Mouse (Mus musculus) megakaryocyte, embryonic 14.5 days (primary cell): Measurements from ENCODE around the gene Fxyd5.

ENCODE experiments used
- FLI1 ChIP-seq: IDR thresholded peaks from 2 replicates; pipeline ENCODE4 v1.6.1; 2012; ENCODE audit warnings: low read length, inconsistent platforms, mixed read lengths
- GATA1 ChIP-seq: IDR thresholded peaks from 3 replicates; pipeline ENCODE4 v1.6.1; 2012; ENCODE audit warnings: mixed read lengths, low read length, inconsistent platforms, borderline replicate concordance

- no peak for TF ChIP-seq GATA1
- no peak for TF ChIP-seq FLI1
Measured at GRCm38 (mm10) chr7:31082106-31082505, 39.8 kb upstream of the Fxyd5 start.
